Mouse (Mus musculus) stomach, postnatal 0 days (tissue): ENCODE measurements at regions not wholly inside any gene's neighbourhood (a gene's known extent, or its start where the extent isn't known, plus 50 kb on each side); places are given as distances from the start of the nearest gene placed in this dataset.

ENCODE experiments used
- CTCF ChIP-seq: IDR thresholded peaks from 2 replicates; pipeline ENCODE4 v1.5.1; 2016; ENCODE audit warnings: antibody characterized with exemption, low read depth, mild to moderate bottlenecking, moderate library complexity
- EP300 ChIP-seq: optimal IDR thresholded peaks from 2 replicates; pipeline ENCODE3; 2016; ENCODE audit warnings: antibody characterized with exemption

DNA sequence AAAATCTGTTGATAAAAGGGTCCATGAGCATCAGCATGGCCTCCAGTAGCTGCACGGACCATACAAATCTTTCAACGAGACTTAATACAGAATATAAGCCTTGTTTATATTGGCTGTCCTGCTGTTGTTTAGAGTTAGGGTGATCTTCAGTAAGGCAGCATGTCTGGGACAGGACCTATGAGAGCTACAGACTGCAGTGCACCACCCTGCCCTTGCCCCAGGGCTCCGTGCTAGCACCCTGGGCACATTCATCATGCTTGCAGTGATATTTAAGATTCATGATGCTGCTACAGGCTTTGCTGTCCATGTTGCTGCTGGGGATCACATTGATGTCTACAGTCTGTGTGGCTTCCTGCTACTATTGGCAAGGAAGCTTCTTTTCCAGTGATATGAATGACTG lies 288.8 kb upstream of the Tyrp1 start:
- TF ChIP-seq CTCF = no peak
- TF ChIP-seq EP300 = no peak
